Mouse (Mus musculus): ENCODE measurements around the gene Mia. TPM values are rescaled to one million over a fixed set of nuclear protein-coding genes. Genes with fewer than 3 reads are reported as not detected.

Gene Mia
- polyA plus RNA-seq, 1 experiment from 2014 or later: 4.4 TPM

GRCm38 (mm10) chr7:27197136-27197535 lies 16.2 kb upstream of the Mia start:
- WGBS: 79% methylated on average over 3 of the region's 3 CpGs
- H3K27ac ChIP-seq (replicated peaks; ENCODE audit: low read depth, low read length): no peak overlapping the region
- no peak overlapping the region for H3K9ac ChIP-seq (replicated peaks; ENCODE audit: low read length)
- 0 out of 2 replicates have a peak, but pooled peaks cover 3% of the 10 kb centered on the region for H3K4me1 ChIP-seq (ENCODE audit: control insufficient read depth, insufficient read depth, low read length)
- no peak overlapping the region for H3K4me3 ChIP-seq (ENCODE audit: low read depth, low read length)
- H3K27me3 ChIP-seq (ENCODE audit: control insufficient read depth, insufficient read depth, low read length): no peaks in the 10 kb centered on the region
- H3K4me2 ChIP-seq (ENCODE audit: low read depth, low read length): no peak overlapping the region
- no peak for ATAC-seq (replicated peaks; ENCODE audit: insufficient number of reproducible peaks, low FRiP score, low TSS enrichment, low read depth)
- no peak for DNase-seq (ENCODE audit: low spot score)
- H3K36me3 ChIP-seq (replicated peaks; ENCODE audit: control insufficient read depth, insufficient read depth, low read depth, low read length): peaks cover 9% of the 10 kb centered on the region
- H3K9me3 ChIP-seq (replicated peaks; ENCODE audit: control insufficient read depth, low read length): no peaks in the 10 kb centered on the region

GRCm38 (mm10) chr7:27195681-27196611 lies 15.0 kb upstream of the Mia start, which contains the start of the genes BC024978 and Snrpa:
BC024978 (plus strand) TSS chr7:27195781.
Snrpa (minus strand) TSS chr7:27196271.
- Histone ChIP-seq H3K36me3 (replicated peaks; ENCODE audit: control insufficient read depth, insufficient read depth, low read depth, low read length) (peaks cover 21% of the 10 kb centered on the region), H3K4me2 (ENCODE audit: low read depth, low read length) (peak within 1 kb of the TSS; percentile 86)
- 1% methylated on average over 64 of the region's 64 CpGs for WGBS

GRCm38 (mm10) chr7:27193731-27194130 lies 12.8 kb upstream of the Mia start:
- H3K9ac ChIP-seq (replicated peaks; ENCODE audit: low read length): no peak overlapping the region
- no peaks in the 10 kb centered on the region for H3K9me3 ChIP-seq (replicated peaks; ENCODE audit: control insufficient read depth, low read length)
- H3K4me3 ChIP-seq (ENCODE audit: low read depth, low read length): no peak overlapping the region
- no peak overlapping the region; the same call in 1 of the 2 replicates for H3K4me2 ChIP-seq (ENCODE audit: low read depth, low read length)
- no peaks in the 10 kb centered on the region for H3K27me3 ChIP-seq (ENCODE audit: control insufficient read depth, insufficient read depth, low read length)
- DNase-seq (ENCODE audit: low spot score) (no peak), ATAC-seq (replicated peaks; ENCODE audit: insufficient number of reproducible peaks, low FRiP score, low TSS enrichment, low read depth) (no peak)
- H3K27ac ChIP-seq (replicated peaks; ENCODE audit: low read depth, low read length): no peak overlapping the region
- WGBS: 82% methylated on average over 4 of the region's 4 CpGs
- 0 out of 2 replicates have a peak, but pooled peaks cover 3% of the 10 kb centered on the region for H3K4me1 ChIP-seq (ENCODE audit: control insufficient read depth, insufficient read depth, low read length)
- H3K36me3 ChIP-seq (replicated peaks; ENCODE audit: control insufficient read depth, insufficient read depth, low read depth, low read length): peaks cover 32% of the 10 kb centered on the region

More at GRCm38 (mm10) chr7:27195681-27196611, 15.0 kb upstream of the Mia start, which contains the start of the genes BC024978 and Snrpa:
- Histone ChIP-seq H3K27ac (replicated peaks; ENCODE audit: low read depth, low read length) (peak within 1 kb of the TSS; percentile 97), H3K9me3 (replicated peaks; ENCODE audit: control insufficient read depth, low read length) (no peaks in the 10 kb centered on the region), H3K4me1 (ENCODE audit: control insufficient read depth, insufficient read depth, low read length) (0 out of 2 replicates have a peak, but pooled peaks cover 3% of the 10 kb centered on the region), H3K4me3 (ENCODE audit: low read depth, low read length) (peak within 1 kb of the TSS; percentile 81), H3K9ac (replicated peaks; ENCODE audit: low read length) (peak within 1 kb of the TSS; percentile 89), H3K27me3 (ENCODE audit: control insufficient read depth, insufficient read depth, low read length) (no peaks in the 10 kb centered on the region)
- ATAC-seq (replicated peaks; ENCODE audit: insufficient number of reproducible peaks, low FRiP score, low TSS enrichment, low read depth): peak; percentile 99
- peak; percentile 99 for DNase-seq (ENCODE audit: low spot score)

DNA sequence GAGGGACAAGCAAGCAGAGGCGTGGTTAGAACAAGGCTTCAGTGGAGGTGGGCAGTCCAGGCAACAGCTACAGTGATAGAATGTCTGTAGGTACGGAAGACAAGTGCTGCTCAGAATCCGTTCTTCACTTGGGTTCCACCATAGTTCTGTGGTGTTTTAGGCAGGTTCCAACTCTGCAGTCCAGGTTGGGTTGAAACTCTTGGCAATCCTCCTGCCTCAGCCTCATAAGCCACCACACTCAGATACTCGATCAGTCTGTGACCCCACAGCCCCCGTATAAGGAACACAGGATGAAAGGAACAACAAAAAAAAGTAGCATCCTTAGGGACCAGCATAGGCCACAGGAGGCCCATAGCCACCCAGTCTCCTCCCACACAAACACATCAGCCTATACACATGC lies 11.5 kb upstream of the Mia start:
- no peak for DNase-seq (ENCODE audit: low spot score)
- no peak overlapping the region for H3K9ac ChIP-seq (replicated peaks; ENCODE audit: low read length)
- H3K36me3 ChIP-seq (replicated peaks; ENCODE audit: control insufficient read depth, insufficient read depth, low read depth, low read length): peaks cover 32% of the 10 kb centered on the region
- 0 out of 2 replicates have a peak overlapping the region, but pooled peaks have one; percentile 8 for H3K27ac ChIP-seq (replicated peaks; ENCODE audit: low read depth, low read length)
- 0 out of 2 replicates have a peak, but pooled peaks cover 3% of the 10 kb centered on the region for H3K4me1 ChIP-seq (ENCODE audit: control insufficient read depth, insufficient read depth, low read length)
- H3K4me2 ChIP-seq (ENCODE audit: low read depth, low read length): no peak overlapping the region
- ATAC-seq (replicated peaks; ENCODE audit: insufficient number of reproducible peaks, low FRiP score, low TSS enrichment, low read depth): no peak
- no peaks in the 10 kb centered on the region for H3K27me3 ChIP-seq (ENCODE audit: control insufficient read depth, insufficient read depth, low read length)
- no peaks in the 10 kb centered on the region for H3K9me3 ChIP-seq (replicated peaks; ENCODE audit: control insufficient read depth, low read length)
- H3K4me3 ChIP-seq (ENCODE audit: low read depth, low read length): no peak overlapping the region
- 96% methylated on average over 5 of the region's 5 CpGs for WGBS

GRCm38 (mm10) chr7:27189271-27189931 lies 8.4 kb upstream of the Mia start:
- no peak for ATAC-seq (replicated peaks; ENCODE audit: insufficient number of reproducible peaks, low FRiP score, low TSS enrichment, low read depth)
- WGBS: 95% methylated on average over 10 of the region's 10 CpGs
- Histone ChIP-seq H3K4me3 (ENCODE audit: low read depth, low read length) (no peak overlapping the region), H3K27ac (replicated peaks; ENCODE audit: low read depth, low read length) (no peak overlapping the region), H3K9me3 (replicated peaks; ENCODE audit: control insufficient read depth, low read length) (no peaks in the 10 kb centered on the region), H3K27me3 (ENCODE audit: control insufficient read depth, insufficient read depth, low read length) (no peaks in the 10 kb centered on the region), H3K4me2 (ENCODE audit: low read depth, low read length) (no peak overlapping the region), H3K4me1 (ENCODE audit: control insufficient read depth, insufficient read depth, low read length) (0 out of 2 replicates have a peak, but pooled peaks cover 3% of the 10 kb centered on the region), H3K36me3 (replicated peaks; ENCODE audit: control insufficient read depth, insufficient read depth, low read depth, low read length) (peaks cover 42% of the 10 kb centered on the region), H3K9ac (replicated peaks; ENCODE audit: low read length) (no peak overlapping the region)
- no peak for DNase-seq (ENCODE audit: low spot score)

- Histone ChIP-seq H3K36me3 (replicated peaks; ENCODE audit: control insufficient read depth, insufficient read depth, low read depth, low read length) (peaks cover 21% of the 10 kb centered on the region), H3K4me1 (ENCODE audit: control insufficient read depth, insufficient read depth, low read length) (no peaks in the 10 kb centered on the region), H3K27ac (replicated peaks; ENCODE audit: low read depth, low read length) (no peak overlapping the region), H3K27me3 (ENCODE audit: control insufficient read depth, insufficient read depth, low read length) (no peaks in the 10 kb centered on the region), H3K9me3 (replicated peaks; ENCODE audit: control insufficient read depth, low read length) (no peaks in the 10 kb centered on the region), H3K9ac (replicated peaks; ENCODE audit: low read length) (no peak overlapping the region), H3K4me2 (ENCODE audit: low read depth, low read length) (no peak overlapping the region), H3K4me3 (ENCODE audit: low read depth, low read length) (no peak overlapping the region)
- no peak for DNase-seq (ENCODE audit: low spot score)
- ATAC-seq (replicated peaks; ENCODE audit: insufficient number of reproducible peaks, low FRiP score, low TSS enrichment, low read depth): no peak
- 90% methylated on average over 5 of the region's 5 CpGs for WGBS
Measured at GRCm38 (mm10) chr7:27185986-27186385, 5.0 kb upstream of the Mia start.

GRCm38 (mm10) chr7:27184964-27185363 lies 4.0 kb upstream of the Mia start:
- H3K9ac ChIP-seq (replicated peaks; ENCODE audit: low read length): no peak overlapping the region
- peaks cover 18% of the 10 kb centered on the region for H3K36me3 ChIP-seq (replicated peaks; ENCODE audit: control insufficient read depth, insufficient read depth, low read depth, low read length)

More at GRCm38 (mm10) chr7:27184964-27185363, 4.0 kb upstream of the Mia start:
- H3K4me2 ChIP-seq (ENCODE audit: low read depth, low read length): no peak overlapping the region
- H3K9me3 ChIP-seq (replicated peaks; ENCODE audit: control insufficient read depth, low read length): no peaks in the 10 kb centered on the region
- no peaks in the 10 kb centered on the region for H3K4me1 ChIP-seq (ENCODE audit: control insufficient read depth, insufficient read depth, low read length)
- 70% methylated on average over 3 of the region's 3 CpGs for whole genome bisulfite sequencing
- H3K4me3 ChIP-seq (ENCODE audit: low read depth, low read length): no peak overlapping the region
- no peaks in the 10 kb centered on the region for H3K27me3 ChIP-seq (ENCODE audit: control insufficient read depth, insufficient read depth, low read length)
- ATAC-seq (replicated peaks; ENCODE audit: insufficient number of reproducible peaks, low FRiP score, low TSS enrichment, low read depth) (no peak), DNase-seq (ENCODE audit: low spot score) (peak; percentile 54)
- H3K27ac ChIP-seq (replicated peaks; ENCODE audit: low read depth, low read length): no peak overlapping the region
